Mouse (Mus musculus) embryonic fibroblast, embryonic 13.5 days (primary cell): ENCODE data around the gene Qpct.

Experiments used
- CTCF ChIP-seq: IDR thresholded peaks from 2 replicates; pipeline ENCODE4 v1.5.1; 2011; ENCODE audit warnings: mild to moderate bottlenecking, control low read depth, low read length, moderate library complexity, borderline replicate concordance; ENCODE audit not compliant: insufficient read depth
- POLR2A ChIP-seq: IDR thresholded peaks from 2 replicates; pipeline ENCODE4 v1.6.1; 2011; ENCODE audit warnings: low read depth, mild to moderate bottlenecking, control low read depth, low read length, moderate library complexity

DNA sequence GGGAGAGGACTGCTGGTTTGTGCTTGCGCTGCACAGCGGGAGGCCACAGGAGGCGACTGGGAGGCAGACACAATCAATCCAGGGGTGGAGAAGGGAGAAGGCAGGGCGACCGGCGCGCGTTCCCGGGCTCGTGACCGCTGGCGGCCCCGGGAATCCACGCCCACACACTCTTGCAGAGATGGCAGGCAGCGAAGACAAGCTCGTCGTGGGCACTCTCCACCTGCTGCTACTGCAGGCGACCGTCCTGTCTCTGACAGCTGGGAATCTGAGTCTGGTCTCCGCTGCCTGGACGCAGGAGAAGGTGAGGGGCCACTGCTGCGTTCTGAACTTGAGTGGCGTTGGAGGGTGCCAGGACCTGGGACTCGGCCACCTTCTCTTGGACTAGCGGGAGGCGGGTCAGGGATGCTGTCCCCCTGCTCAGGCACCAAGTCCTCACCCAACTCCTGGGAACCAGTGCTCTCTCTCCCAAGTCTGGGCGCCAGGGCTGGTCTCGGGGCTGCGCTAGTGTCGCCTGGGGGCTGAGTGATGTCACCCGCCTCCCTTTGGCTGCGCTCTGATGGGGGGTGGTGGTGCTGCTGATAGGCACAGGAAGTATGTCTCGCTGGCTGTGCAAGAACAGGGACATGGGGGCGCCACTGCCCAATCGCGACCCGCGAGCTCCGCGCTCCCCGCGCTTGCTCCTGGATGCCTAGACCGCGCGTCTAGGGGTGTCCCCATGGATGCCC lies 544 bp downstream of the Qpct start:
- TF ChIP-seq POLR2A (no peak), CTCF (no peak)
